Mouse (Mus musculus): ENCODE data around the gene Clcn2.

DNA sequence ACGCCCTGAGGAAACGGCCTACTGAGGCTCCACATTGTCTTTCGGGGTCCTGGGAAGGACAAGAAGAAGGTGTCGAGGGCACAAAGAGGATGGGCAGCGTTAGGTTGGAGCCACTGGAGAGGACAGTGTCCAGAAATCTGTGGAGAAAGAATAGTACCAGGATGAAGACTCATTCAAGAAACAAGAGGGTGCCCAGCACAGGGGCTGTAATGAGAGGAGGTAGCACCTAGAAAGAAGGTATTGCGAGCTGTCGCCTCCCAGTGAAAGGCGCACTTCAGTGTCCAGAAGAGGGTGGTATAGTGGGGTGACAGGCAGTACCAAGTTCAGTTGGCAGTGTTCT, 735 bp downstream of the Clcn2 start:
- TF ChIP-seq CTCF (IDR thresholded peaks at IDR 0.05 in 2 of 3, conservative IDR thresholded peaks at IDR 0.05 in 1 of 3; ENCODE audit: control insufficient read depth in 1 of 3, insufficient read depth in 1 of 3, low read depth in 2 of 3, low read length in 3 of 3, poor library complexity in 1 of 3, severe bottlenecking in 1 of 3) (no peak), TCF12 (IDR thresholded peaks at IDR 0.05; ENCODE audit: low read depth, low read length) (no peak; the same call in 1 of the 2 replicates), SIN3A (IDR thresholded peaks at IDR 0.05; ENCODE audit: low read length) (no peak), EP300 (IDR thresholded peaks at IDR 0.05; ENCODE audit: low read depth in 1 of 2, low read length in 2 of 2) (no peak), POLR2A (IDR thresholded peaks at IDR 0.05; ENCODE audit: control insufficient read depth in 1 of 2, insufficient read depth in 1 of 2, low read depth in 1 of 2, low read length in 2 of 2, poor library complexity in 1 of 2) (no peak), GABPA (IDR thresholded peaks at IDR 0.05; ENCODE audit: low read depth, low read length) (no peak), USF2 (IDR thresholded peaks at IDR 0.05; ENCODE audit: borderline replicate concordance in 1 of 2, insufficient read depth in 1 of 2, low read depth in 1 of 2, low read length in 2 of 2) (no peak), NRF1 (IDR thresholded peaks at IDR 0.05; ENCODE audit: insufficient read depth, low read depth, low read length, poor library complexity, severe bottlenecking) (no peak), TAL1 (IDR thresholded peaks at IDR 0.05; ENCODE audit: low read length) (no peak), TBP (IDR thresholded peaks at IDR 0.05; ENCODE audit: low read depth, low read length) (no peak)

All from MEL (cell line).